Mouse (Mus musculus) layer of hippocampus, postnatal 10 days (tissue): ENCODE data around the gene Cypt4. TPM values are rescaled to one million over a fixed set of nuclear protein-coding genes. Genes with fewer than 3 reads are reported as not detected.
"Not testable (repeated sequence)": the region's sequence is repeated elsewhere in the genome, so short reads cannot be mapped to it uniquely, and the experiment has no call there.

ENCODE experiments used
- DNase-seq, 2 experiments: peaks; one replicate each; pipeline ENCODE4 v3.0.0; 2021; ENCODE audit warnings: low spot score in 2 of 2
- long read RNA-seq: library from polyadenylated mRNA; stranded (forward); transcript quantifications from one replicate; pipeline ENCODE4 v2.0.0, GENCODE M21; 2023
- total RNA-seq, 2 experiments: library from RNA; stranded (reverse); gene quantifications; 2 replicates each; pipeline ENCODE4 v1.2.3; 2021

Cypt4 gene
- not detected for total RNA-seq
- long read RNA-seq: 0 reads

- no peak for DNase-seq
These were observed at the start of gene Cypt4 for GRCm38 (mm10) chr9:24624896-24625295. Gene Cypt4, plus strand, starts transcription at chr9:24625196.

- DNase-seq: not testable (repeated sequence)
These were observed 12.3 kb downstream of the Cypt4 start for GRCm38 (mm10) chr9:24637341-24637740.

Other genes with a start within 250 kb of the Cypt4 start
- gene Dpy19l1, start 122.1 kb upstream of the Cypt4 start, total RNA-seq: 10 to 100 TPM; 35.9 to 37.9 TPM
- gene Dpy19l2, start 71.1 kb downstream of the Cypt4 start, total RNA-seq: under 1 TPM; 0.71 to 0.75 TPM
- gene Tbx20, start 149.1 kb downstream of the Cypt4 start, total RNA-seq: not detected